Mouse (Mus musculus): Measurements from ENCODE around the gene Ccne1. TPM values are rescaled to one million over a fixed set of nuclear protein-coding genes. Genes with fewer than 3 reads are reported as not detected.

Ccne1 gene
- total RNA-seq, 2 experiments from 2014 or later, result 13.1 to 13.4 TPM

GRCm38 (mm10) chr7:38059636-38060330 is 47.6 kb downstream of the Ccne1 start:
- no peak for DNase-seq (ENCODE audit: extremely low spot score in 1 of 2, low spot score in 1 of 2)

GRCm38 (mm10) chr7:38059096-38059495 is 48.2 kb downstream of the Ccne1 start:
- no peak for DNase-seq (ENCODE audit: extremely low spot score in 1 of 2, low spot score in 1 of 2)

- DNase-seq (ENCODE audit: extremely low spot score in 1 of 2, low spot score in 1 of 2), result no peak
Measured at GRCm38 (mm10) chr7:38055996-38056395, 51.3 kb downstream of the Ccne1 start.

GRCm38 (mm10) chr7:38054246-38054645 is 53.1 kb downstream of the Ccne1 start:
- no peak for DNase-seq (ENCODE audit: extremely low spot score in 1 of 2, low spot score in 1 of 2)

Other genes with a start within 250 kb of the Ccne1 start
- gene Uri1, start 84.0 kb downstream of the Ccne1 start, total RNA-seq (2021), result 10 to 100 TPM; 38.2 to 42.4 TPM
- gene 1600014C10Rik, start 75.7 kb upstream of the Ccne1 start, total RNA-seq (2021), result 10 to 100 TPM; 22.8 to 28.3 TPM
- 1 to 10 TPM; 1.5 to 3.1 TPM for gene Plekhf1, start 120.5 kb upstream of the Ccne1 start, total RNA-seq (2021)
- gene Pop4, start 163.9 kb upstream of the Ccne1 start, total RNA-seq (2021), result 10 to 100 TPM; 23.4 to 23.8 TPM